Mouse (Mus musculus) cerebellum, postnatal 36 days (tissue): ENCODE results near the gene Ube4b.

Experiments
- DNase-seq, 2 experiments: peaks; one replicate each; pipeline ENCODE4 v3.0.0; 2021 to 2022; ENCODE audit warnings: mixed read lengths in 2 of 2

Gene Ube4b

GRCm38 (mm10) chr4:149336302-149336701, 90.2 kb downstream of the Ube4b start:
- DNase-seq: no peak

DNA sequence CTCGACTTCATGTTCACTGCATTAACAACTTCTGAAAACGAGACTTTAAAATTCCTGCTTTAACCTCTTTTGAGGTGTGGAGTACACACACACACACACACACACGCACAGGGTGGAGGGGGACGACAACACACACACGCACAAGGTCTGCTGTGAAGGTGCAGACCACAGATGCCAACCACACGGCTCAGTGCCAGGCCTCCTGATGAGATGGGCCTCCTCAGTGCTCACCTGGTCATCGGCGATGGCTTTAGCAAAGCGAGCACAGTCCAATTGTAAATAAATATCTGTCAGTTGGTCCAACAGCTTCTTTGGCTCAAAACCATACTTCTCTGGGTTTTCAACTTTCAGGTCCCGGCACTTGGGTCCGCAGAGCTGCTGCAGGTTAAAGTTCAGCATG, 91.7 kb downstream of the Ube4b start:
- peak; percentile 72 to 82 for DNase-seq

GRCm38 (mm10) chr4:149332726-149333125, 93.8 kb downstream of the Ube4b start:
- no peak for DNase-seq

GRCm38 (mm10) chr4:149330495-149330894, 96.1 kb downstream of the Ube4b start:
- no peak for DNase-seq

- no peak for DNase-seq
Measured at GRCm38 (mm10) chr4:149328735-149329134, 97.8 kb downstream of the Ube4b start.

DNA sequence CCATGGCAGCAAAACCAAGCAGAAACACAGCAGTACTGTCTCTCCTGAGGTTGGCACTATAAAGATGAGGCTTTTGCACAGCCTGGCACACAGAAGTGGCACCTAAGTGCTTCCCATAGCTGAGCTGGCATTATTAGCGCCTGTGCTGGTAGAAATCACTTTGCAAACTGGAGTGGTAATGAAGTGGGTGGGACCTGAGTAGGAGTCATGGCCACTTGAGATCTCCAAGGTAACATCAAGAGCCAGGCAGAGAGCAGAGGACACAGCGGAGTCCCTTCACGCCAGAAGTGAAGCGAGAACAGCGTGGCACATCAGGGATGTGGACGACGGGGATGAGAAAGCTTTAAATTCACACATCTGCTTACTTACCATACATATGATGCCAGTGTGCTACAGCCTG, 99.3 kb downstream of the Ube4b start:
- DNase-seq: no peak

- no peak for DNase-seq
Measured at GRCm38 (mm10) chr4:149325411-149326162, 101.0 kb downstream of the Ube4b start.

GRCm38 (mm10) chr4:149323730-149324129, 102.8 kb downstream of the Ube4b start:
- no peak for DNase-seq

DNA sequence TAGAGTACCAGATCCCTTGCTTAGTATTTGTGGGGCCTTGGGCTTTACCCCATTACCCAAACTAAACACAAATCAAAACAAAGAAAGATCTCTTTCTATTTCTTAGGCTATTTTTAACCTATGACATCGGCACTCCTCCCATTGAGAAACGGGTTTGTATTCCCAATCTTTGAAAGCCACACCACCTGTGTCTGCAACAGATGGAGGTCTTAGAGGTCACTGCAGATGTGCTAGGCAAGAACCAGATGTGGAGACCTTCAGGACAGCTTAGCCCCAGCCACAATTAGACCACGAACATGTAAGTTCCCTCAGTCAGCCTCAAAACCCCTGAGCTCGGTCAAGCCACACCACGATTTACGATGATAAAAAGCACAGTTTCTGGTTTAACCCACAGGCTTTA, 103.8 kb downstream of the Ube4b start:
- DNase-seq: no peak

- no peak for DNase-seq
Measured at GRCm38 (mm10) chr4:149322286-149322685, 104.3 kb downstream of the Ube4b start.

DNA sequence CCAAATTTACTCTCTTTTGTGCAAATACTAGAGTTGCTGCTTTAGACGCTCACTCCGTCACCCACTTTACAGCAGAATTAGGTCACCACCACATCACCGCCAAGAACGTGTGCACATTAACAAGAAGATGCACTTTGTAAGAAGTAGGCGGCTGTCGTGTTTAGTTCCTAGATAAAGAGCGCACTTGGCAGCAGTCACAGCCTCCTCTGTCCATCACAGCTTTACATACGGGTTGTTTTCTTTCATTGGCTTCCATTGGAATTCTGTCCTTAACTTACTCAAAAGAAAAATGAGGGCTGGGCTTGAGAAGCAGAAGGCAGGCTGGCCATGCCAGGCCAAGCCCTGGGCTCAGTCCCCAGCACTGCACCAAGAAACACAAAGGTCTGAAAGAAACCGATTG, 107.5 kb downstream of the Ube4b start:
- DNase-seq: no peak

DNA sequence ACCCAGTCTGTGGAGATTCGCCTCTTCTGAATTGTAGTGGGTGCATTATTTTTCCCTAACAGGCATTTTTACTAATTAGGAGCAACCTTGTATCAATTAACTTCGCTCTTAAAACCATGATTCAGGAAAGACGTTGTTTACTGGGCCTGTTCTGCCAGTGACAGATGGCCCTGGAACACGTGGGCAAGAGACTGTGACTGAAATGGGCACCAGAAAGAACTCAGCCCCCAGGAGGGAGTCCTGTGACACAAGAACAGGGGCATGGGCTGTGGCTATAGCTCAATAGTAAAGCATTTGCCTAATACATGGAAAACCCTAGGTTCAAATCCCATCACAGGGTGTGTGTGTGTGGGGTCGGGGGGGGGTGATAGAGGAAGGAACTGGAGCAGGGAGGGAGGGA, 109.2 kb downstream of the Ube4b start:
- peak; percentile 86 to 89 for DNase-seq

GRCm38 (mm10) chr4:149314275-149314837, 112.2 kb downstream of the Ube4b start:
- DNase-seq: peak in 1 of 2 experiments; percentile 39

DNA sequence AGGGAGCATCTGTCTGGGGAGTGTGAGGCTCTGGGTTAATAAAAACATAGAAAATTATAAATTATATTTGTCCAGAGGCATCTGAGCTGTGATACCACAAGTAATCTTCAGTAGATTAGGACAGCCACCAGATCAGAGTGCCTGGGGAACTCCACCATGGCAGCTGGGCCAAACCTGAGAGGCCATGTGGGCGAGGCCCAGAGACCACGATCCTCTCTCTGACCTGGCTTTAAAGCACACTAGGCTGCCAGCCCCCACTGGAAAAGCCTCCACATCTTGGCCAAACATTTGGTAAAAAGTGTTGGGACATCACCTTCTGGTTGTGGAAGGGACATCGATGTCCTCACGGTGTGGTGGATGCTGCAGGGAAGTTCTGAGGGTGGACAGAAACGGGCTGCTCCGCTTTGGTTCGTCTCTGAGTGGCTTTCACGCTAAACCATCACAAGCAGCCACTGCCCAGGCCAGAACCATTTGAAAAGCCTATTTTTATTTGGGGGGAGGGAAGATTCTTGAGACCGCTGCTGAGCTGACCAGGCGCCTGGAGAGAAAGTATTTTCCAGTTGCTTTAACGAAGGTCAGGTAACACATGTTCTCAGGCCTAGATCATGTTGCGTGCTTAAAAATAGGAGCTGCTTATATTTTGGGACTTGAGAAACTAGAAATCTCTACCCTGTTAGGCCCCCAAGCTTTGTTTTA, 112.8 kb downstream of the Ube4b start:
- no peak for DNase-seq

DNA sequence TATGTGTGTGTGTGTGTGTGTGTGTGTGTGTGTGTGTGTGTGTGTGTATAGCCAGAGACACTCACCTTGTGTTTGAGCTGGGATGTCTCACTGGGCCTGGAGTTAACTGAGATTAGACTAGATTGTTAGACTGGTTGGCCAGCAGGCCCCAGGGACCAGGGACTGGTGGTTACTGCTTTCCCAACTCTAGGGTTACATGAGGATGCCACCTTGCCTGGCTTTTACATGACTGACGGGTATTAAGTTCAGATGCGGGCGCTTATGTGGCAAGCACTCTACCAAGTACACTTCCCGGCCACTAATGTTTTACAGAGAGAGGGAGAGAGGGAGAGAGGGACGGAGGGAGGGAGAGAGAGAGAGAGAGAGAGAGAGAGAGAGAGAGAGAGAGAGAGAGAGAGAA, 114.6 kb downstream of the Ube4b start:
- no peak for DNase-seq

DNA sequence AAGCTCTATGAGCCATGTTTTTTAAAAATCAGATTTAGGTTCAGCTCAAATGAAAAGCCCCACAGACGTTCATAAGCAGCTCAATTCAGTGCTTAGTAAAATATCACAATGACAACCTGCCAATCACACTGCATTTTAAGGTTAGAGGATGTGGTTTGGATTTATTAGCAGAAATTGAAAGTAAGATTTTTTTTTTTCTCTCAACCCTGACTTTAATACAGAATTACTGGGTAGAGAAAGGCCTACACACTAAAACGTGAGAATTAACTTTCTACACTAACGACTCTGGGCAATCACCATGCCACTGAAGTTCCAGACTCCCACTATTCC, 118.1 kb downstream of the Ube4b start:
- DNase-seq: no peak

GRCm38 (mm10) chr4:149307596-149308490, 118.7 kb downstream of the Ube4b start, which contains the start of gene Kif1b:
Gene Kif1b (minus strand): TSS chr4:149307693.
- peak; percentile 99 to 100 for DNase-seq

- peak; percentile 90 to 91 for DNase-seq
Measured at GRCm38 (mm10) chr4:149306712-149307595, 119.6 kb downstream of the Ube4b start.

- DNase-seq: no peak
Measured at GRCm38 (mm10) chr4:149305761-149306711, 120.5 kb downstream of the Ube4b start.

- DNase-seq: no peak
Measured at GRCm38 (mm10) chr4:149304466-149304865, 122.1 kb downstream of the Ube4b start.

DNA sequence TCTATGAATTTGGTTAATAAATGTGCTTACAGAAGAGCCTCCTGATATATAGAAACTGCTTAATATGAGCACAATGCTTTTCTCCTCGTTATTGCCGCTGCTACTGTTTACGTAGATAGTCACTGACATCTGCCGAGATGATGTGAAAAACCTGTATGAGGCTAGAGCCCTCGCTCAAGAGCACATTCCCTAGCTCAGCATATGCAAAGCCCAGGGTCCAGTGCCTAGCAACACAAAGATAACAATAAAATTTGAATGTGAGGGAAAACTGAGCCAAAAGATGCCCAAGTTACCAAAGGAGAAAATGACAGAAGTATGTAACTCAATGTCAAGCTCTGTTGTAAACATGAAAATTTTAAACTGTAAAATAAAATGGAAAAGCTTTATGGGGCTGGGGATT, 123.0 kb downstream of the Ube4b start:
- DNase-seq: no peak
